Mouse (Mus musculus): ENCODE results near the gene Slc12a7. TPM values are rescaled to one million over a fixed set of nuclear protein-coding genes. Genes with fewer than 3 reads are reported as not detected.
"Not testable (repeated sequence)": the region's sequence is repeated elsewhere in the genome, so short reads cannot be mapped to it uniquely, and the experiment has no call there.

Gene Slc12a7
- polyA plus RNA-seq, 1 experiment: 31.9 TPM

GRCm38 (mm10) chr13:73696529-73696928 is 36.4 kb upstream of the Slc12a7 start:
- no peak overlapping the region for H3K4me3 ChIP-seq (ENCODE audit: insufficient read depth, low read length)
- no peaks in the 10 kb centered on the region for H3K4me1 ChIP-seq (ENCODE audit: control insufficient read depth, insufficient read depth, low read length)
- no peak for TF ChIP-seq POLR2A (IDR thresholded peaks at IDR 0.05; ENCODE audit: low read depth, low read length)
- TF ChIP-seq CTCF (IDR thresholded peaks at IDR 0.05; ENCODE audit: borderline replicate concordance, insufficient read depth, low read length): no peak
- H3K27ac ChIP-seq (ENCODE audit: insufficient read depth, low read length): no peak overlapping the region

GRCm38 (mm10) chr13:73699714-73700113 is 33.2 kb upstream of the Slc12a7 start:
- H3K4me3 ChIP-seq (ENCODE audit: insufficient read depth, low read length): no peak overlapping the region
- H3K4me1 ChIP-seq (ENCODE audit: control insufficient read depth, insufficient read depth, low read length): no peaks in the 10 kb centered on the region
- no peak overlapping the region for H3K27ac ChIP-seq (ENCODE audit: insufficient read depth, low read length)
- TF ChIP-seq CTCF (IDR thresholded peaks at IDR 0.05; ENCODE audit: borderline replicate concordance, insufficient read depth, low read length): no peak

- TF ChIP-seq POLR2A (IDR thresholded peaks at IDR 0.05; ENCODE audit: low read depth, low read length): no peak
- TF ChIP-seq CTCF (IDR thresholded peaks at IDR 0.05; ENCODE audit: borderline replicate concordance, insufficient read depth, low read length): no peak
- Histone ChIP-seq H3K27ac (ENCODE audit: insufficient read depth, low read length) (no peak overlapping the region), H3K4me1 (ENCODE audit: control insufficient read depth, insufficient read depth, low read length) (no peaks in the 10 kb centered on the region), H3K4me3 (ENCODE audit: insufficient read depth, low read length) (no peak overlapping the region)
These were observed 32.3 kb upstream of the Slc12a7 start for GRCm38 (mm10) chr13:73700554-73700953.

GRCm38 (mm10) chr13:73701161-73701883 is 31.6 kb upstream of the Slc12a7 start:
- Histone ChIP-seq H3K27ac (ENCODE audit: insufficient read depth, low read length) (no peak overlapping the region), H3K4me1 (ENCODE audit: control insufficient read depth, insufficient read depth, low read length) (no peaks in the 10 kb centered on the region), H3K4me3 (ENCODE audit: insufficient read depth, low read length) (no peak overlapping the region)
- TF ChIP-seq CTCF (IDR thresholded peaks at IDR 0.05; ENCODE audit: borderline replicate concordance, insufficient read depth, low read length) (no peak), POLR2A (IDR thresholded peaks at IDR 0.05; ENCODE audit: low read depth, low read length) (no peak)

- H3K4me3 ChIP-seq (ENCODE audit: insufficient read depth, low read length): no peak overlapping the region
- TF ChIP-seq CTCF (IDR thresholded peaks at IDR 0.05; ENCODE audit: borderline replicate concordance, insufficient read depth, low read length) (no peak), POLR2A (IDR thresholded peaks at IDR 0.05; ENCODE audit: low read depth, low read length) (no peak)
- H3K4me1 ChIP-seq (ENCODE audit: control insufficient read depth, insufficient read depth, low read length): no peaks in the 10 kb centered on the region
- no peak overlapping the region for H3K27ac ChIP-seq (ENCODE audit: insufficient read depth, low read length)
These were observed 30.1 kb upstream of the Slc12a7 start for GRCm38 (mm10) chr13:73702776-73703175.

- not testable (repeated sequence) for H3K4me3 ChIP-seq (ENCODE audit: insufficient read depth, low read length); H3K27ac ChIP-seq (ENCODE audit: insufficient read depth, low read length)
These were observed 29.4 kb upstream of the Slc12a7 start for GRCm38 (mm10) chr13:73703486-73703885.

GRCm38 (mm10) chr13:73704694-73705325 is 28.1 kb upstream of the Slc12a7 start, which contains the start of gene Slc6a19:
Slc6a19 (minus strand) TSS chr13:73704865.
- Histone ChIP-seq H3K4me1 (ENCODE audit: control insufficient read depth, insufficient read depth, low read length) (no peaks in the 10 kb centered on the region), H3K27ac (ENCODE audit: insufficient read depth, low read length) (no peak within 1 kb of the TSS), H3K4me3 (ENCODE audit: insufficient read depth, low read length) (no peak within 1 kb of the TSS)
- TF ChIP-seq CTCF (IDR thresholded peaks at IDR 0.05; ENCODE audit: borderline replicate concordance, insufficient read depth, low read length): no peak
- no peak for TF ChIP-seq POLR2A (IDR thresholded peaks at IDR 0.05; ENCODE audit: low read depth, low read length)

More at GRCm38 (mm10) chr13:73703486-73703885, 29.4 kb upstream of the Slc12a7 start:
- H3K4me1 ChIP-seq (ENCODE audit: control insufficient read depth, insufficient read depth, low read length): not testable (repeated sequence)

GRCm38 (mm10) chr13:73709491-73709890 is 23.4 kb upstream of the Slc12a7 start:
- Histone ChIP-seq H3K4me3 (ENCODE audit: insufficient read depth, low read length) (no peak overlapping the region), H3K4me1 (ENCODE audit: control insufficient read depth, insufficient read depth, low read length) (no peaks in the 10 kb centered on the region), H3K27ac (ENCODE audit: insufficient read depth, low read length) (no peak overlapping the region)
- TF ChIP-seq CTCF (IDR thresholded peaks at IDR 0.05; ENCODE audit: borderline replicate concordance, insufficient read depth, low read length): no peak
- no peak for TF ChIP-seq POLR2A (IDR thresholded peaks at IDR 0.05; ENCODE audit: low read depth, low read length)

- no peak overlapping the region for H3K27ac ChIP-seq (ENCODE audit: insufficient read depth, low read length)
- TF ChIP-seq POLR2A (IDR thresholded peaks at IDR 0.05; ENCODE audit: low read depth, low read length) (no peak), CTCF (IDR thresholded peaks at IDR 0.05; ENCODE audit: borderline replicate concordance, insufficient read depth, low read length) (no peak)
- no peak overlapping the region for H3K4me3 ChIP-seq (ENCODE audit: insufficient read depth, low read length)
These were observed 21.7 kb upstream of the Slc12a7 start for GRCm38 (mm10) chr13:73711221-73711620.

GRCm38 (mm10) chr13:73711803-73712202 is 21.1 kb upstream of the Slc12a7 start:
- H3K27ac ChIP-seq (ENCODE audit: insufficient read depth, low read length): no peak overlapping the region
- H3K4me1 ChIP-seq (ENCODE audit: control insufficient read depth, insufficient read depth, low read length): no peaks in the 10 kb centered on the region
- no peak overlapping the region for H3K4me3 ChIP-seq (ENCODE audit: insufficient read depth, low read length)
- TF ChIP-seq POLR2A (IDR thresholded peaks at IDR 0.05; ENCODE audit: low read depth, low read length): no peak
- TF ChIP-seq CTCF (IDR thresholded peaks at IDR 0.05; ENCODE audit: borderline replicate concordance, insufficient read depth, low read length): no peak

More at GRCm38 (mm10) chr13:73711221-73711620, 21.7 kb upstream of the Slc12a7 start:
- no peaks in the 10 kb centered on the region for H3K4me1 ChIP-seq (ENCODE audit: control insufficient read depth, insufficient read depth, low read length)
